Mouse (Mus musculus) gastrocnemius, postnatal 4 days (tissue): Measurements from ENCODE around the gene Epb41l4b. TPM values are rescaled to one million over a fixed set of nuclear protein-coding genes. Genes with fewer than 3 reads are reported as not detected.

Source experiments
- DNase-seq, 2 experiments: peaks; one replicate each; pipeline ENCODE4 v3.0.0; 2021 to 2022; ENCODE audit warnings: low spot score in 2 of 2, mixed read lengths in 2 of 2
- total RNA-seq, 2 experiments: library from RNA; stranded (reverse); gene quantifications; 2 replicates each; pipeline ENCODE4 v1.2.3; 2021

The Epb41l4b gene
- total RNA-seq, 2 experiments from 2014 or later: 14.7 to 16.3 TPM

GRCm38 (mm10) chr4:57068397-57068796 lies 74.8 kb downstream of the Epb41l4b start:
- no peak for DNase-seq

GRCm38 (mm10) chr4:57067801-57068200 lies 75.4 kb downstream of the Epb41l4b start:
- no peak for DNase-seq

GRCm38 (mm10) chr4:57066936-57067335 lies 76.3 kb downstream of the Epb41l4b start:
- DNase-seq: no peak

GRCm38 (mm10) chr4:57065273-57065672 lies 78.0 kb downstream of the Epb41l4b start:
- DNase-seq: peak; percentile 54 to 79

GRCm38 (mm10) chr4:57064830-57065229 lies 78.4 kb downstream of the Epb41l4b start:
- no peak for DNase-seq

GRCm38 (mm10) chr4:57060319-57060831 lies 82.9 kb downstream of the Epb41l4b start:
- DNase-seq: no peak

GRCm38 (mm10) chr4:57058623-57059022 lies 84.6 kb downstream of the Epb41l4b start:
- DNase-seq: no peak

GRCm38 (mm10) chr4:57057637-57058036 lies 85.6 kb downstream of the Epb41l4b start:
- DNase-seq: no peak

GRCm38 (mm10) chr4:57055635-57056034 lies 87.6 kb downstream of the Epb41l4b start:
- no peak for DNase-seq

- no peak for DNase-seq
These were observed 93.8 kb downstream of the Epb41l4b start for GRCm38 (mm10) chr4:57049281-57049921.

GRCm38 (mm10) chr4:57048566-57048965 lies 94.7 kb downstream of the Epb41l4b start:
- DNase-seq: no peak

- no peak for DNase-seq
These were observed 97.1 kb downstream of the Epb41l4b start for GRCm38 (mm10) chr4:57046160-57046571.

GRCm38 (mm10) chr4:57043621-57044020 lies 99.6 kb downstream of the Epb41l4b start:
- no peak for DNase-seq

GRCm38 (mm10) chr4:57041661-57042060 lies 101.6 kb downstream of the Epb41l4b start:
- DNase-seq: no peak

GRCm38 (mm10) chr4:57041211-57041610 lies 102.0 kb downstream of the Epb41l4b start:
- DNase-seq: no peak

GRCm38 (mm10) chr4:57040481-57040880 lies 102.8 kb downstream of the Epb41l4b start:
- DNase-seq: no peak

GRCm38 (mm10) chr4:57039127-57040031 lies 103.9 kb downstream of the Epb41l4b start:
- DNase-seq: no peak

GRCm38 (mm10) chr4:57037554-57037953 lies 105.7 kb downstream of the Epb41l4b start:
- no peak for DNase-seq

- no peak for DNase-seq
These were observed 109.1 kb downstream of the Epb41l4b start for GRCm38 (mm10) chr4:57034169-57034568.

GRCm38 (mm10) chr4:57031440-57031839 lies 111.8 kb downstream of the Epb41l4b start:
- no peak for DNase-seq

GRCm38 (mm10) chr4:57027954-57028353 lies 115.3 kb downstream of the Epb41l4b start:
- no peak for DNase-seq

GRCm38 (mm10) chr4:57023527-57023926 lies 119.7 kb downstream of the Epb41l4b start:
- DNase-seq: no peak
